Mouse (Mus musculus) gastrocnemius, adult 18-20 months (tissue): ENCODE results near the gene Plcd1. TPM values are rescaled to one million over a fixed set of nuclear protein-coding genes. Genes with fewer than 3 reads are reported as not detected.
A peak's percentile ranks its signal among the peaks of the same experiment; 100 is the strongest.

Experiments used
- DNase-seq: peaks from one replicate; pipeline ENCODE4 v3.0.0; 2021; ENCODE audit warnings: low spot score
- long read RNA-seq, 2 experiments: library from polyadenylated mRNA; stranded (forward); transcript quantifications; one replicate each; pipeline ENCODE4 v2.0.0; 2021
- total RNA-seq, 2 experiments: library from RNA; stranded (reverse); gene quantifications; 2 replicates each; pipeline ENCODE4 v1.2.3; 2021

The Plcd1 gene
- 1 to 10 TPM; 5.5 to 6.3 TPM for total RNA-seq
- long read RNA-seq, experiment 1, transcript Plcd1-201 (15 exons, 2,657 nt), result major isoform, 7 of 8 reads
- long read RNA-seq, experiment 1, partial matches to known transcripts, result 1 of 8 reads
- long read RNA-seq, experiment 1, other reads (novel, unspliced or antisense), result 0 of 8 reads
- long read RNA-seq, experiment 2, transcript Plcd1-201 (15 exons, 2,657 nt), result major isoform, 5 of 13 reads
- long read RNA-seq, experiment 2, partial matches to known transcripts, result 2 of 13 reads
- long read RNA-seq, experiment 2, other reads (novel, unspliced or antisense), result 6 of 13 reads

DNA sequence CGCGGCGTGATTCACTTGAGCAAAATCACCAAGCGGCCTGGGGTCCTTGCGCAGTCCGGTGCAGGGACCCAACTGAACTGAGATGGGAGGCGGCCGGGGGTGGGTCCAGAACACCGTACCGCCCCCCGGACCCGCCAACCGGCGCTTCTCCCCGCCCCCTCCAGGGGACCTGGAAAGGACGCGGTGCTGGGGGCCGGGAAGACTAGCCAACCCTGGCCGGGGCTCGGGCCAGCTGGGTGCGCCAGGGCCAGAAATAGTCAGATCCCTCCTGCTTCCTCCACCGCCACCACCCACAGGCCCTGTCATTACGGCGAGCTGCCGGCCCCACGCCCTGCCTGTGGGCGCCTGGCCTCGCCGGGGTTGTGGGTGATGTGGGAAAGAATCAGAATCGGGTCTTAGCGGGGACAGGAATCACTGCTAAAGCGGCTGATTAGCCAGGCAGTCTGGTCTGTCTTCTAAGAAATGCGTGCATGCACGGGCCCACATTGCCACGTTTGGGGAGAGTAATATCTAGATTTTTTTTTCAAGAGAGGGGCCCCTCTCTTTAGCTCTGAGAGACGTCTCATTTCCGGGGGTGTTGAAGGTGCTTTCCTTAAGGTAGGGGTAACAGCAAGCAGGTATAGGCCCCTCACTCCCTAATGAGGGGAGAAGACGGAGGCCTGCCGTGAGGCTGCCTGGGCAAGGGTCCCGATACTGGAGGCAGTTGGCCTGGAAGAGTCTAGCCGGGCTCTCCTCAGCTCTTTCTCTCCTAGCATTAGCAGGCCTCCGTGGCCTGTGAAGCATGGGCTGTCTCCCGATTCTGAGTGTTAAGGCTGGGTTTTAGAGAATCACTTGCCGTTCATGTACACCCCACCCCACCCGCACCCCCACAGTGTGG is at the start of gene Plcd1:
TSS of gene Plcd1 (minus strand) at position 84 of the 877 bp plus-strand sequence.
- peak; percentile 95 for DNase-seq

DNA sequence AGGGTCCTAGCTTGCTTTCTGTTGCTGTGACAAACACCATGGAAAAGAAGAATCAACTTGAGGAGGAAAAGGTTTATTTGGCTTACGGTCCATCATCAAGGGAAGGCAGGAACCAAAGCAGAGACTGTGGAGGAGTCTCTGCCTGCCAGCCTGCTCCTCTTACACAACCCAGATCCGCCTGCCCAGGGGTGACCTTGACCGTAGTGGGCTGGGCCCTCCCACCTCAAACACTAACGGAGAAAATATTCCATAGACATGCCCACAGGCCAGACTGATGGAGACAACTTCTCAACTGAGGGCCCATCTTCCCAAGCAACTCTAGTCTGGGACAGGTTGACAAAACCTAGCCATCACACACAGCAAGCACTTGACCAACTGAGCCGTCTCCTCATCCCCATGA is 48.8 kb upstream of the Plcd1 start:
- no peak for DNase-seq

DNA sequence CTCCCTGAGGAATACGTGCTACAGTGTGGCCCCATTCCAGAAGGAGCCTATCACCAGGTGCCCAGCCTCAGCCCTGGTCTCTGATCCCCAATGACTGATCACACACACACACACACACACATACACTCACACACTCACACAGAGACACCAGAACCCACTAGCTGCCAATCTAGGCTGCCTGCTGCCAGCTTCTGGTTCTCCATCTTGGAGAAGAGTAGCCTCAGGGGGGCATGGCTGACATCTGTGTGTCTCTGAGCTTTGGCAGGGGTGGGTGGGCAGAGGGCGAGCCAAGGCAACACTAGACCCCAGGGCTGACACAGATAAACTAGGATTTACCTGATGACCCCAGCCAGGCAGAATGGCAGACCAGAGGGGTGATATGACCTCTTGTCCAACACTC is 45.5 kb upstream of the Plcd1 start:
- DNase-seq, result no peak

DNA sequence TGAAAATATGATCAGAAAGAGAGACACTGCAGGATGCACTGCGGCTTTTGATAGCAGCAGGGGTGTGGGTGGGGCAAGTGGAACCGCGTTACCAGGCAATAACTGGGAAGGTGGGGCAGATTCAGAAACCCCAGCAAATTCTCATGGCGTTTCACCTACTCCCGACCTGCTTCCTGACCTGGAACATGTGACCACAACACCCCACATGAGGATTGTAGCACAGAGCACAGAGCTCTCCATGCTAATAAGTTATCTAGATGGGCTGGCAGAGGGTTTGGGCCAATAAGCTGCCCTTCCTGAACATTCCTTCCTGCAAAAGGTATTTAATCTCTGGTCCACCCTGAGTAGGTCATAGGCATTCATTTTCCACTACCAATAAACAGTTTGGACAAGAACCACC is 37.4 kb upstream of the Plcd1 start:
- no peak for DNase-seq

DNA sequence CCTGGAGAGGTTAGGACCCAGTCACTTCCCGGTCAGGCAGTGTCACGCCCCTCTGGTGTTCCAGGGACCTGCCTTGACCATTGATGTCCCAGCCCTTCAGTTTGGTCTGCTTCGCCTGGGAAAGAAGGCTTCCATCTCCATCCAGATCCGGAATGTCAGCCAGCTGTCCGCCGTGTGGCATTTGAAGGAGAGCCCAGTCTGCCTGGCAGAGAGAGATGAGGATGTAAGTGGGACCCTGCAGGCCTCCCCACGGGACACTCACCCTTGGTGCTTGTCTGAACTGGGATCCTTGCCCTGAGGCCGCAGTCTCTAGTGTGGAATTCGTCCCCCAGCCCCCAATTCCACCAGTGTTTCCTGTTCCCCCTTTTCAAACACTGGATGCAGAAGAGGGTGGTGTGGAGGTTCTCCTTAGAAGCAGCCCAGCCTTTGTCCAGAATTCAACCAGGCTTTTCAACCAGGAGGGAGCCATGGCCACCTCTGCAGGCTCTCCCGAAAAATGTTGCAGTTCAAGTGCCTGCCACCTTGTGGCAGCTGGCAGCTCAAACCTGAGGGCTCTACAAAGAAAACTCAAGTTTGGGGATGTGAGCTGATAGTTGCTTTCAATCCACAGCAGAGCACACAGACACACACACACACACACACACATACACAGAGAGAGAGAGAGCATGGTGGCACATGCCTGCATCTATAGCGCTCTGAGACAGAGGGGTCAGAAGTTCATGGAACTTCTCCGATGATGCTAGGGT is 35.3 kb upstream of the Plcd1 start:
- no peak for DNase-seq

DNA sequence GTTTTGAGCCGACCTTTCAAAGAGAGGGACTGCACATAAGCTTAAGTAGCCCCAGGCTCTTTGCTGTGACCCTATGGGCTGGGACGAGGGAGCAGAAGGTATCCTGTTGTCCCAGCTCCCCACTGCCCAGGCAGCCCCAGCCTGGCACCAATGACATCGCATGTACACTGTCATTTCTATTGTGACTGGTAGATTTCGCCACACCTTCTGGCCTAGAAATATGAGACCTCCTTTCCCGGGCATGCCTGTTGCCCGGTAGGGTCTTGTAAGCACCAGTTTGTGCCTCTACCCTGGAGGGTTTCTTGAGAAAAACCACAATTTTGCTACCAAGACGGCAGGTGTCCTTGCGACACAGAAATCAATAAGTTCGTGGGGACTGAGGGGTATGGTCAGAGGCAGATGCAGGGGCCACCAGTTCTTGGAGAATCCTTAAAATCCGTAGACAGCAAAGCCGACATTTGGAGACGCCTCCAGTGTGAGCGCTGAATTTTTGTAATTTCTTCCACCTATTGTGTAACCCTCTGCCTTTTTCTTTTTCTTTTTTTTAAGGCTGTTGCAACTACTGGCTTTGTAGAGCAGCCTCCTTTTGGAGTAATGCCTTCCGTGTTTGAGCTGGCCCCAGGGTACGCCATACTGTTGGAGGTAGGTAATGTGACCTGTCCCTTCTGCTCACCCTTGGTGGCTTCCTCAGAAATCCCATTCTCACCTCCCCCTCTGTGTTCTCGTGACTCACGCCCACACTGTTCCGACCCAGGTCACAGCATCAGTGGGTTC is 29.5 kb upstream of the Plcd1 start:
- DNase-seq, result no peak

DNA sequence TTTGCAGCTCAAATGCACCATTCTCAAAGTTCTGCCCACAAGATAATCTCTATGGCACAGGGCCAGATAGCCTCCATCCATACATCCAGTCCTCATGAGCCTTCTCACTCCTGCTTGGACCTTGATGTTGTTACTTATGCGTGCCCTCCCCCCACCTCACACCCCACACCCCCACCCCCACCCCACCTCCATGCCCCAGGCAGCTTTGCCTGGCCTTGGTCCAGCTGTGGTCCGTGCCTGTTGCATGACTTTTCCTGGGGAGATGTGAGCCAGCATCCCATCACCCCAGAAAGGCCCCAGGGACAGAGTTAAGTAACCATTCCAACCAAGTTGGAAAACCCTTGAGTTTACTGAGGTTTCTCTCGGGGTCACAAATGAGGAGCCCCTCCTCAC is 26.9 kb upstream of the Plcd1 start:
- DNase-seq, result no peak

DNA sequence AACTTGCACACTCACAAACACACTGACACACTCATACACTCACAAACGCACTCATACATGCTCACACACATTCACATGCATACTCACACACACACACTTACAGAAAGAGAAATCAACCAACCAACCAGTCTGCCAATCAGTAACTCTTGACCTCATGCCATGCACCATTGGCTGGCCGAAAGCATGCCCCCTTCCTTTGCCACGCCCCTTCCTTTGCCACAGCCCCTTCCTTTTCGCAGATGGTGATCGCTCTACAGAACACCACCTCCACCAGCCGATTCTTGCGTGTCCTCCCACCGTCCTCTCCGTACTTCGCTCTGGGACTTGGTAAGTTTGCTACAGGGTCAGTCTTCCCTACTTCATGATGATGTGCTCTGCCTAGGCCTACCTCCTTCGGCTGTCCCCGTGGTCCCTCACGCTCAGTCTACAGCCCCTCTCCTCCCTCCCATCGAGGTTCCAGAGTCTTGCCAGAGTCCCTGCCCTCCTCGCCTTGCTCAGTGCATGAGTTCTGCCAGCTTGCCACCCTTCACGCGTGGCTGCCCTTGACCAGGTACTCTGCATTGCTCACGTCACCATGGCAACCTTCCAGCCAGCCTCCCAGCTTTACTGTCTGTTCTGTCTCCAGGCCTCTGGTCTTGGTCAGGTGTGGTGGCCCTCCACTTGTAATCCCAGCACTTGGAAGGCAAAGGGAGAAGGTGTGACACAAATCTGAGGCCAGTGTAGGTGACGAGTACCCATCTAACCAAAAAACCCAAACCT is 26.3 kb upstream of the Plcd1 start:
- no peak for DNase-seq

DNA sequence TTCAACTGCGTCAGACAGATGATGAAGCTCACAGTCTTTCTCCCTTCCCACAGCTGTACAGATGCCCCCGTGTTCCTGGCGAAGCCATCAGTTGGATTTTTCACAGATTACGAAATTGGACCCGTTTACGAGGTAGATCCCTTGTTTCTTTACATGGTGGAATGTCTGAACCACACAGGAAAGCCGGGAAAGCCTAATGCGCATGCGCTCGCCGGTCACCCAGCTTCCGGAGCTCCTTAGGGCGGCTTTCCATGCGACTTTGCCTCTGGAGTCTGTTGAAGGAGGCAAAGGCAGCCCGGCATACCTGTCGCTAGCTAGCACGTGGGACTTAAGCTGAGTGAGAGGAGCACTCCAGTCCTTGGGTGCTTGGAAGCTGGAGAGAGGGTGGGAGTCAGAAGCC is 21.6 kb upstream of the Plcd1 start:
- no peak for DNase-seq

DNA sequence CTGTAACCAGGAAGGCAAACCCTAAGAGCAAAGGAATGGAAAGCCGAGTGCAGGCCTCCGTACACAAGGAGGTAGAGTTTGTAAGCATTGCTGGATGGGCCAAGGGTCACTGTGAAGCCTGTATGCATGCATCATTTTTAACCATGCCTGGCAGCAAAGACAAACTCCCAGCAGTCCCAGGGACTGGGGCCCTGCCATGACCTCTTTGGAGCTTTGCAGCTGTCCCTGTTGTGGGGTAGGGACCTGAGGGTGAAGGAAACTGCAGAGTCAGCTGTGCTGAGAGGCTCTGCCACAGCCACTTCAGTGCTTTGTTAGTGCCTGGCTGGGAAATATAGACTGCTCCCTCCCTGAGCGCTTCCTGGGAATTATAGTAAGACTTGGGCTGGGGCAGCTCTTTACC is 17.3 kb upstream of the Plcd1 start:
- peak; percentile 64 for DNase-seq

DNA sequence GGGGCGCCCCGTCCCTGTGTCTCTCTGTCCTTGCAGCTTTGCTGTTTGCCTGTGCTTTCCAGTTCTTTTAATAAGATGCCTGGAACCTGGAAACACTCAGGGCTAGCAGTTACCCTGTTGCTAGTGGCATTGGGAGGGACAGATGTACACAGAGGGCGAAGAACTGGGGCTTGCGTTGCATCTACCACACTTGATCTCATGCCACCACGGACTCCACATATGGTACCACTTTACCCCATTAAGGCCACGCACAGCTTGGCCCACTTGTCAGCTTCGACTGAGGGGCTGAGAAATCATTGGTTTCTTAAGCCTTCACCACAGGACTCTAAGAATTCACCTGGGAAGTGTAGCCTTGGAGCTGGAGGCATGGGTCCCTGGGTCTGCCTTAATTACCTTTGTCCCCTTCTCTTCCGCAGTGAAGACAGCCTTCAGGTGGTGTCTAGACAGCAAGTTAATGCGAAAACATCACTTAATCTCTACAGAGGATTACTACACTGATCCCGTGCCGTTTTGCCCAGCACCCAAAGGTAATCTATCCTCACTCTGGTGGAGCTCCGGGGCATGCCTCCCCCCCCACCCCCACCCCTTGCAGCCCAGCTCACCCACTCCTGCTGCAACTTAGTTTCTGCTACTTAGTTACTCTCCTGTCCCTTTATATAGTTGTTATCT is 16.5 kb upstream of the Plcd1 start:
- DNase-seq, result no peak

DNA sequence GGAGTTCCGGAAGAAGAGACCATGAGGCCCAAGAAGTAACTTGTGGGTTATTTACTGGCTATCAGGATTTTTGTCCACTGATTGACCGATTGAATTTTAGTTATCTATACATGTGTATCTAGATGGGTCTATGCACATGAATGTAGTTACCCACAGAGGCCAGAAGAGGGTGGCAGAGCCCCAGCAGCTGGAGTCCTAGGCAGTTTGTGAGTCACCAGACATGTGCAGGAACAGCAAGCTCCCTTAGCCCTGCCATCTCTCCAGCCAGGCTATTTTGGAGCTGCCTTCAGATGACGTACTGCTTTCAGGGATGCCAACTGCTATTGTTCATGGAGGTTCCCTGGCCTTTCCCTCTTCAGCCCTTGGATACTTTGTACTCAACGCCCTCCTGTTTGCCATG is 14.3 kb upstream of the Plcd1 start:
- DNase-seq, result peak; percentile 39

DNA sequence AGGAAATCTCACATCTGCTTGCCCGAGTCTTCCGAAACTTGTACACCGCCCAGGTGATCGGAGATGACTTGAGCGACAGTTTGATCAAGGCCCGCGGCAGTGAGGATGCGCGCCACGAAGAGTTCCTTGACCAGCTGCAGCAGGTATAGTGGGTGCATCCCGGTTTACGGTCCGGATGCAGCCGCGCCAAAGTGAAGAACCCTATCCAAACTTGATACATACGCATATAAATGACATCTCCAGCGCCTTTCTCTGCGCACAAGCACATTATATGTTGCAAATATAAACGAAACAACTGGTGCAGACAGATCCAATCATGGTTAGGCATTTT is 9.4 kb upstream of the Plcd1 start:
- DNase-seq, result no peak

DNA sequence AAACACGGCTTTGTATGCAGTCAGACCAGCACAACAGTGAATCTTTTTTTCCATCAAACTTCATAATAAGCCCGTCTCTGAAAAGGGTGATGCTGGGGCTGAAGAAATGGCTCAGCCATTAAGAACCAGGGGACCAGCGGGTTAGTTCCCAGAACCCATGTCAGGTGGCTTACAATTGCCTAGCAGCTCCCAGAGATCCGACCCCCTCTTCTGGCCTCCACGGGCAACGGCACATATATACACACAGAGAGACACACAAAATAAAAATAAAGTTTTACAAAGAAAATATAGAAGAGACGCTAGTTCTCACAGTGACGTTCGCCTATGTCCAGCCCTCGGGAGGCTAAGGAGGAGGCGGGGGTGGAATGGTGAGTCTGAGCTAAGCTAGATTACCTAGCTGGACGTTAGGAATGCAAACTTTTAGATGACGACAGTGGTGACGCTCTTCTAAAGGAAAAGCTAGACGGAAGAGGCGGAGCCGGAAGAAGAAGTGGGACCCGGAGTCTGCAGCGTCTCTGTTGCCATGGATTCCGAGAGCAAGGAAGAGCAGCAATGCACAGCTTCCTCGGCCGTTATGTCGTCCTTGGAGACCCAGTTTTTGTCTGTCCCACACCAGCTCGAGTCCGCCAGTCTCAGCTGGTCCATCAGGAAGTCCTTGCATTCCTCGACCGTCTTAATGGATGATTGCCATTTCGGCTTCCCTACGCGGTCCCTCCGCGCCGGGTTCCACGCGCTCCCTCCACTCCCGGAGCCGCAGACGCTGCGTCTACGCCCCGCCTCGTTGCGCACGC is 8.9 kb upstream of the Plcd1 start, which contains the start of gene Dlec1:
TSS of gene Dlec1 (plus strand) at position 487 of the 791 bp plus-strand sequence.
- DNase-seq, result peak; percentile 65

DNA sequence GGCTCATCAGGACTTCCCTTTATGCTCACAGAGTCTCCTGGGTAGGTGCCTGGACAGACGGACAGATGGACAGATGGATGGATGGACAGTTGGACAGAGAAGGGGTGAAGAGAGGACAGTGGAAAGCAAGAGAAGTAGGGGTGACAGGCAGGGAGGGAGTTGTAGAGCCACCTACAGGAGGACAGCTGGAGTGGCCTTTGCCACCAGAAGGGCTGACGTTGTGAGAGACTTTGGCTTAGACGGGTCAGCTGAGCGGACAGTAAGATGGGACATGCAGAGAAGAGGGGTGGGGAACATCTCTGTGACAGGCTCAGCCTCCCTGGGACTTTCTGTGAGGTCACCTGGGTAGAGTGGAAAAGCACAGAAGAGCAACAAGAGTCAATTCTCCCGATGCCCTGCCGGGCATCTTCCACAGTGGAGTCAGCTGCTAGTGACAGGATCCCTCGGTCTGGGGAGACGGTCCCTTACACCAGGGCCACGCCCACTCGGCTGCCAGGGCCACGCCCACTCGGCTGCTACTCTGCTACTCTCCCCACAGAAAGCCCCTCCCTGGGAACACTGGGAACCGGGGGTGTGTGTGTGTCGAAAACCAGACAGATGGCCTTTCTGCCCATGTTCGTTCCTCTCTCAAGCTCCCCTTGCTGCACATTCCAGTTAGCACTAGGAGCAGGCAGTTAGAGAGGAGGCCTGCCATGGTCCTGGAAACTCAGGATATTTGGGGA is 7.0 kb upstream of the Plcd1 start:
- no peak for DNase-seq

DNA sequence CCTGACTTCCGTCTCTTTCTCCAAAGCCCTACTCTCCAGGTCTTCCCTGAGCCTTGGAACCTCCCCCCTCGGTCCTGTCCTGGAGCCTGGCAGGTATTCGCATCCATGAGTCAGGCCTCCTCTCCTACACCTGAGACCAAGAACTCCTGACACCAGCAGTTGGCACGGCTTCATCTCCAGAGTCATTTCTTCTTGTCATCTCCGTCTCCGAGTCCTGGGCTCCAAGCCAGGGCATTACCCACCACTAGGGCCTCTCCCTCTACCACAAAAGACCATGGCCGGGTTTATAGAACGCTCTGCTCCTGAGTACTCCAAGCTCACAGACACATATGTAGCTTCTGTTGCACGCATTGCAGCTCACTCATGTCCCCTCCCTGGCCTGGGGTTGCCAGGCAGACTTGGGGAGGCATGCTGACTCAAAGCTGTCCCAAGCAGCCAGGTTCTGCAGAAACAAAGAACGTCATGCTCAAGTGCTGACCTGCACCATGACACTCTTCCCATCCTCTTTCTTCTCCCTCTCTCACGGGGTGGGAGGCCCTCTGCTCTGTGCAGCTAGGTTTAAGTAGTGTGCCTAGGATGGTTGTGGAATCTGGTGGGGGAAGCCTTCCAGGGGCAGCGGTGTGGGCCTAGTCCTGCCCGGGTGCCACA is 1.3 kb upstream of the Plcd1 start:
- DNase-seq, result no peak

DNA sequence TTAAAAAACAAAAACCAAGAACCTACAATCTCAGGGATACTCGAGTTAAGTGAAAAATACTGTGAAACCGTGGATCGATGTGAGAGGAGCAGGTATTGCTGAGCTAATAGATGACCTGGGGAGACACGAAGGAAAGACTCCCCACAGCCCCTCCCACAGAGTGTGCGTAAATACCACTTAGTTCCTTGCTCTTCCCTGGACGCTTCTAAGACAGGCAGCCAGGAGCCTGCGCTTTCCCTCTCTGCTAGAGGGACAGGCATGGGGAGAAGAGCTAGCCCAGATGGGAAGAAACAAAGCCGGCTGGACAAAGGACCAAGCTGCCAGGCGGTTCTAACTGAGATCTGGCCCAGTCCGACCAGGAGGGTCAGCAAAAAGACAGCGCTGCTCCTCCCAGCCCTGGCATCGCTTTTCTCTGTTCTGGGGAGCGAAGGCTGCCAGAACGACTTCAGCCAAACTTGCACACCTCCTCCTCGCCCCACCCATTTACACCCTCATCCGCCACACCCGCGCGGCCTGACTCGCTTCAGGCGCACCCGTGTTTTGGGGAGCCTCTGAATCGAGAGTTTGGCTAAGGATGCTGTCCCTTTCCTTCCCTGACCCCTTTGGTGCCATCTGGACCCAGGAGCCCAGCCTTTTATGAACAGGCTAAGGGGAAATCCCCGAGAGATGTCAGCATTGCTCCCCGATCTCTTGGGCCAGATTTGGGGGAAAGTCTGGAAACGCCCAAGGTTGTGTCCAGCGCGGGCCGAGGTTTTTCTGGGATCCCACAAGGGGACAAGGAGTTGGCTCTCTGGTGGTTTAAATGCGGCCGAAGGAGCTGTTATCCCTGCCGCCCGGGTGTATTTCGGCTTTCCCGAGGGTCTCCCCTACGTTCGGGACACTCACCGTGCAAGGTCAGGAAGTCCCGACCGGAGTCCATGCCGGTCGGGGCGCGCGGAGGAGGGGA is 556 bp downstream of the Plcd1 start:
- DNase-seq, result peak; percentile 56
